Mouse (Mus musculus): ENCODE measurements around the gene Zfp715. TPM values are rescaled to one million over a fixed set of nuclear protein-coding genes. Genes with fewer than 3 reads are reported as not detected.

Gene Zfp715
- polyA plus RNA-seq, 1 experiment from 2014 or later, result 24.6 TPM

DNA sequence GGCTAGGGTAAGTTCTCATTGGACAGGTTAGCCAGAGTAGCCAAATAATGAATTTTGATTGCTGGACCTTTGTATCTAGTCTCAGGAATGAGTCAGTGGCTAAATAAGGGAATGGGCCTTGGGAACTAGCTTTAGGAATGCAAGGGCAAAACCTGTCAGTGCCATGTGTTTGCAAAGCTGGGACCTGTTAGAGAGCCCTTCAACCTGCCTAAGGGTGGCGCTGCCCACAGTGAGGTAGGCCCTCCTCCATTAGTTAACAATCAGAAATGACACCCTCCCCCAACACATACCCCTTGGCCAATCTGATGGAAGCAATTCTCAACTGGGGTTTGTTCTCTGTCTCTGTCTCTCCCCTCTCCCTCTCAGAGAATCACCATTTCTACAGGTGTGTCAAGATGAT lies 33.5 kb upstream of the Zfp715 start:
- WGBS, result 63% methylated on average over 1 of the region's 1 CpGs
- H3K27me3 ChIP-seq (ENCODE audit: control insufficient read depth, insufficient read depth, low read depth, low read length), result no peaks in the 10 kb centered on the region
- ATAC-seq, result no peak
- no peaks in the 10 kb centered on the region for H3K9me3 ChIP-seq (replicated peaks; ENCODE audit: control insufficient read depth, low read length, poor library complexity, severe bottlenecking)
- H3K4me3 ChIP-seq (ENCODE audit: low read depth, low read length), result no peak overlapping the region
- H3K4me1 ChIP-seq (ENCODE audit: control insufficient read depth, insufficient read depth, low read length), result no peaks in the 10 kb centered on the region
- H3K9ac ChIP-seq (ENCODE audit: low read depth, low read length), result no peak overlapping the region
- no peak overlapping the region for H3K27ac ChIP-seq (ENCODE audit: low read length)
- H3K36me3 ChIP-seq (ENCODE audit: control insufficient read depth, insufficient read depth, low read length), result no peaks in the 10 kb centered on the region
- no peak overlapping the region for H3K4me2 ChIP-seq (ENCODE audit: low read length)

- WGBS, result 78% methylated on average over 4 of the region's 4 CpGs
- ATAC-seq, result no peak
- Histone ChIP-seq H3K4me3 (ENCODE audit: low read depth, low read length) (no peak overlapping the region), H3K4me1 (ENCODE audit: control insufficient read depth, insufficient read depth, low read length) (no peaks in the 10 kb centered on the region), H3K27me3 (ENCODE audit: control insufficient read depth, insufficient read depth, low read depth, low read length) (no peaks in the 10 kb centered on the region), H3K36me3 (ENCODE audit: control insufficient read depth, insufficient read depth, low read length) (no peaks in the 10 kb centered on the region), H3K4me2 (ENCODE audit: low read length) (no peak overlapping the region), H3K9me3 (replicated peaks; ENCODE audit: control insufficient read depth, low read length, poor library complexity, severe bottlenecking) (no peaks in the 10 kb centered on the region), H3K9ac (ENCODE audit: low read depth, low read length) (no peak overlapping the region), H3K27ac (ENCODE audit: low read length) (no peak overlapping the region)
These were observed 33.1 kb upstream of the Zfp715 start for GRCm38 (mm10) chr7:43346148-43346547.

DNA sequence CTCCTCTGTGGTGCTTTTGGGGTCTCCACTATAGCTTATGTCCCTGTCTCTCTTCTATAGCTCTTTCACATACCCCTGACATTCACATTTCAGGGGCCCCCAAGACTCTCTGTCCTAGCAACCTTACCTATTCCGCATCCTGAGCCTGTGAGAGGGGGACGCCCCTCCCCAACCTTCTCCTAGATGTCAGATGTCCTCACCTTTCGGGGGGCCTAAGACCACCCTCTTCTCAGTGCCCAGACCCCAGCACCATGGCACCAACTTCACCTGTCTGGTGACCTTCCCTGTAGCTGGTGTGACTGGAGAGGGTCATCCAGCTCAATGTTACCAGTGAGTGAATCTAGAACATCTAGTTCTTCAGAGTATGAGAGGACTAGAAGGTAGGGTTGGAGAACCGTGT lies 31.4 kb upstream of the Zfp715 start:
- Histone ChIP-seq H3K4me1 (ENCODE audit: control insufficient read depth, insufficient read depth, low read length) (no peaks in the 10 kb centered on the region), H3K27ac (ENCODE audit: low read length) (no peak overlapping the region), H3K27me3 (ENCODE audit: control insufficient read depth, insufficient read depth, low read depth, low read length) (no peaks in the 10 kb centered on the region), H3K9ac (ENCODE audit: low read depth, low read length) (no peak overlapping the region), H3K4me2 (ENCODE audit: low read length) (no peak overlapping the region), H3K9me3 (replicated peaks; ENCODE audit: control insufficient read depth, low read length, poor library complexity, severe bottlenecking) (no peaks in the 10 kb centered on the region), H3K4me3 (ENCODE audit: low read depth, low read length) (no peak overlapping the region), H3K36me3 (ENCODE audit: control insufficient read depth, insufficient read depth, low read length) (no peaks in the 10 kb centered on the region)
- WGBS, result 79% methylated on average over 4 of the region's 4 CpGs
- ATAC-seq, result no peak

GRCm38 (mm10) chr7:43344020-43344419 lies 30.9 kb upstream of the Zfp715 start:
- H3K9me3 ChIP-seq (replicated peaks; ENCODE audit: control insufficient read depth, low read length, poor library complexity, severe bottlenecking), result no peaks in the 10 kb centered on the region
- H3K27me3 ChIP-seq (ENCODE audit: control insufficient read depth, insufficient read depth, low read depth, low read length), result no peaks in the 10 kb centered on the region
- no peak overlapping the region for H3K4me2 ChIP-seq (ENCODE audit: low read length)
- H3K4me1 ChIP-seq (ENCODE audit: control insufficient read depth, insufficient read depth, low read length), result no peaks in the 10 kb centered on the region
- H3K36me3 ChIP-seq (ENCODE audit: control insufficient read depth, insufficient read depth, low read length), result no peaks in the 10 kb centered on the region
- H3K27ac ChIP-seq (ENCODE audit: low read length), result no peak overlapping the region
- no peak overlapping the region for H3K4me3 ChIP-seq (ENCODE audit: low read depth, low read length)
- 81% methylated on average over 2 of the region's 2 CpGs for WGBS
- no peak for ATAC-seq
- no peak overlapping the region for H3K9ac ChIP-seq (ENCODE audit: low read depth, low read length)

GRCm38 (mm10) chr7:43343191-43343590 lies 30.1 kb upstream of the Zfp715 start:
- no peaks in the 10 kb centered on the region for H3K27me3 ChIP-seq (ENCODE audit: control insufficient read depth, insufficient read depth, low read depth, low read length)
- H3K4me1 ChIP-seq (ENCODE audit: control insufficient read depth, insufficient read depth, low read length), result no peaks in the 10 kb centered on the region
- H3K4me2 ChIP-seq (ENCODE audit: low read length), result no peak overlapping the region
- H3K36me3 ChIP-seq (ENCODE audit: control insufficient read depth, insufficient read depth, low read length), result no peaks in the 10 kb centered on the region
- no peak for ATAC-seq
- no peaks in the 10 kb centered on the region for H3K9me3 ChIP-seq (replicated peaks; ENCODE audit: control insufficient read depth, low read length, poor library complexity, severe bottlenecking)
- 87% methylated on average over 5 of the region's 5 CpGs for WGBS
- no peak overlapping the region for H3K4me3 ChIP-seq (ENCODE audit: low read depth, low read length)
- H3K27ac ChIP-seq (ENCODE audit: low read length), result no peak overlapping the region
- no peak overlapping the region for H3K9ac ChIP-seq (ENCODE audit: low read depth, low read length)

DNA sequence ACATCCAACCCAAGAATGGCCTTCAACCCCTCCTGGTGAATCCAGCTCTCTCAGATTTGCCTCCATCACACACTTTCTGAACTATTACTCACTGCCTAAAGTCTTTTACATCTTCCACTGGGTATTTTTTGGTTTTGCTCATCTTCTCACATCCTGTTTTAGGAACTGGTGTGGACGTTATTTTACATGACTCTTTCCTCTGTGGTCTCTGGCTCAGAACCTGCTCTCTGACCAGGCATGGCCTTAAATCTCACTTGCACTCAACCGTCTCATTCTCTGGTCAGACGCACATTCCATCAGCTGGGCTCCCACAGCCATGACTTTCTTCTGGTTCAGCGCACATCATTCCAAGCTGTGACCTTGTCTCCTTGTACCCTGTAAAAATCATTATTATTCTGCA lies 27.7 kb upstream of the Zfp715 start:
- no peak overlapping the region for H3K4me2 ChIP-seq (ENCODE audit: low read length)
- H3K9ac ChIP-seq (ENCODE audit: low read depth, low read length), result no peak overlapping the region
- H3K27me3 ChIP-seq (ENCODE audit: control insufficient read depth, insufficient read depth, low read depth, low read length), result no peaks in the 10 kb centered on the region
- no peaks in the 10 kb centered on the region for H3K4me1 ChIP-seq (ENCODE audit: control insufficient read depth, insufficient read depth, low read length)
- WGBS, result 88% methylated on average over 4 of the region's 4 CpGs
- no peaks in the 10 kb centered on the region for H3K9me3 ChIP-seq (replicated peaks; ENCODE audit: control insufficient read depth, low read length, poor library complexity, severe bottlenecking)
- no peak overlapping the region for H3K27ac ChIP-seq (ENCODE audit: low read length)
- no peaks in the 10 kb centered on the region for H3K36me3 ChIP-seq (ENCODE audit: control insufficient read depth, insufficient read depth, low read length)
- ATAC-seq, result no peak
- H3K4me3 ChIP-seq (ENCODE audit: low read depth, low read length), result no peak overlapping the region

DNA sequence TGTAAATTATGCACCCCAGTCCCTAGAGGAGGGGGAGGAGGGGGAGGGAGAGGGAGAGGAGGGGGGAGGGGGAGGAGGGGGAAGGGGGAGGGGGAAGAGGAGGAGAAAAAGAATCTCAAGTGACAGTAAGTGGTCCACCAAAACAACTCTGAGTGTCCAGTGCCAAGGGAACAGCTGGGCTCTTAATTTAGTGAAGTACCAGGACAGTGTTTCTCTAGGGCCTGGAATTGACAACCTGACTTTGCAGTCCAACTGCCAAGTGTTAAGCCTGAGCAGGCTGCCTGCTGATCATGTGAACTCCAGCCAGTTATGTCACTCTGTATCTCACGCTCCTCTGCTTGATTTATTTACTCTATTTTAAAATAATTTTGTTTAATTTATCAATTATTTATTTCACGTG lies 20.8 kb upstream of the Zfp715 start:
- WGBS, result 61% methylated on average over 2 of the region's 2 CpGs
- no peak for ATAC-seq
- H3K9me3 ChIP-seq (replicated peaks; ENCODE audit: control insufficient read depth, low read length, poor library complexity, severe bottlenecking), result no peaks in the 10 kb centered on the region
- no peak overlapping the region for H3K27ac ChIP-seq (ENCODE audit: low read length)
- no peaks in the 10 kb centered on the region for H3K4me1 ChIP-seq (ENCODE audit: control insufficient read depth, insufficient read depth, low read length)
- no peaks in the 10 kb centered on the region for H3K36me3 ChIP-seq (ENCODE audit: control insufficient read depth, insufficient read depth, low read length)
- no peak overlapping the region for H3K4me2 ChIP-seq (ENCODE audit: low read length)
- H3K4me3 ChIP-seq (ENCODE audit: low read depth, low read length), result no peak overlapping the region
- H3K9ac ChIP-seq (ENCODE audit: low read depth, low read length), result no peak overlapping the region
- no peaks in the 10 kb centered on the region for H3K27me3 ChIP-seq (ENCODE audit: control insufficient read depth, insufficient read depth, low read depth, low read length)

DNA sequence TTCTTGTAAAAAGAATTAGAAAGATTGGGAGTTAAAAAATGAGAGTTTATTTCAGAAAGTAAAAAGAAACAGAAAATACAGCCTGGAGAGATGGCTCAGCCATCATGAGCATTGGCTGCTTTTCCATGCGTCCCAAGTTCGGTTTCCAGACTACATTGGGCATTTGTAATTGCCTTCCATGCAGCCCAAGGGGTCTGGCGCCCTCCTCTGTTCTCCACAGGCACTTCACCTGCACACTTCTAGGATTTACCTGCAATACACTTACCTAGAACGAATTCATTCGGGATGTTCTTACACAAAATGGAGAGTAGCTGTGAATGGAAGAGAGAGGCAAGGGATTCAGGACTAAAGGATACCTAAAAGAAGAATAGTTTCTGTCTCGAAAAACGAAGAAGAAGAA lies 20.1 kb upstream of the Zfp715 start:
- Histone ChIP-seq H3K27me3 (ENCODE audit: control insufficient read depth, insufficient read depth, low read depth, low read length) (no peaks in the 10 kb centered on the region), H3K9ac (ENCODE audit: low read depth, low read length) (no peak overlapping the region), H3K4me2 (ENCODE audit: low read length) (no peak overlapping the region), H3K9me3 (replicated peaks; ENCODE audit: control insufficient read depth, low read length, poor library complexity, severe bottlenecking) (no peaks in the 10 kb centered on the region), H3K4me1 (ENCODE audit: control insufficient read depth, insufficient read depth, low read length) (no peaks in the 10 kb centered on the region), H3K27ac (ENCODE audit: low read length) (no peak overlapping the region), H3K4me3 (ENCODE audit: low read depth, low read length) (no peak overlapping the region), H3K36me3 (ENCODE audit: control insufficient read depth, insufficient read depth, low read length) (no peaks in the 10 kb centered on the region)
- ATAC-seq, result no peak
- 35% methylated on average over 5 of the region's 7 CpGs for WGBS

DNA sequence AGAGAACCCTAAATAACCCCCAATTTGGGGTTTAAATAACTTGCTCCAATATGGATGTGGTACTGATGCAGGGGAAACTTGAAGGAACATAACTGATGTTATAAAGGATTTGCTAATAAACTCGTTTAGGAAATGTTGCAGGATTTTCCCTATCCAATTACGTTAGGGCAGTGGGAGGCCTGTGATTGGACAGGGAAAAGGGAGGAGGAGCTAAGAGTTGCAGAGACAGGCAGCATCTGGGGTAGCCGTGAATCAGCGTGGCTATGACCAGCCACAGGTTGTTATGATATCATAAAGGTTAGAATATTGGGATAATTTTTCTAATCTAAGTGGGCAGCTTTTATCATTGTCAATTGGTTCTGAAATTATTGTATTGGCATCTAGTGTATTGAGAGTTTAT lies 15.0 kb upstream of the Zfp715 start:
- no peaks in the 10 kb centered on the region for H3K36me3 ChIP-seq (ENCODE audit: control insufficient read depth, insufficient read depth, low read length)
- no peak for ATAC-seq
- no peaks in the 10 kb centered on the region for H3K27me3 ChIP-seq (ENCODE audit: control insufficient read depth, insufficient read depth, low read depth, low read length)
- H3K9me3 ChIP-seq (replicated peaks; ENCODE audit: control insufficient read depth, low read length, poor library complexity, severe bottlenecking), result no peaks in the 10 kb centered on the region
- H3K4me3 ChIP-seq (ENCODE audit: low read depth, low read length), result no peak overlapping the region
- 73% methylated on average over 4 of the region's 4 CpGs for WGBS
- H3K9ac ChIP-seq (ENCODE audit: low read depth, low read length), result no peak overlapping the region
- no peak overlapping the region for H3K27ac ChIP-seq (ENCODE audit: low read length)
- no peak overlapping the region for H3K4me2 ChIP-seq (ENCODE audit: low read length)
- no peaks in the 10 kb centered on the region for H3K4me1 ChIP-seq (ENCODE audit: control insufficient read depth, insufficient read depth, low read length)

Data from midbrain, embryonic 16.5 days (tissue).